Mouse (Mus musculus) brain, embryonic 14.5 days (tissue): ENCODE measurements around the gene Hist1h4h. TPM values are rescaled to one million over a fixed set of nuclear protein-coding genes. Genes with fewer than 3 reads are reported as not detected.

Experiments used
- DNase-seq: peaks from one replicate; pipeline ENCODE4 v3.0.0-alpha.2; 2011; ENCODE audit warnings: low read depth
- CTCF ChIP-seq: fragments of 200-500 bp; IDR thresholded peaks from 2 replicates; pipeline ENCODE4 v1.5.1; 2012; ENCODE audit warnings: inconsistent platforms, mild to moderate bottlenecking, moderate library complexity, borderline replicate concordance; ENCODE audit not compliant: insufficient read depth, insufficient read length; ENCODE audit errors: extremely low read depth
- POLR2A ChIP-seq: fragments of 200-500 bp; IDR thresholded peaks from 2 replicates; pipeline ENCODE4 v1.6.1; 2012; ENCODE audit warnings: mild to moderate bottlenecking, inconsistent platforms, borderline replicate concordance; ENCODE audit not compliant: poor library complexity, insufficient read depth, insufficient read length, severe bottlenecking; ENCODE audit errors: extremely low read depth
- polyA plus RNA-seq: library from polyadenylated mRNA; depleted of rRNA; stranded (reverse); fragments of >200 nt; gene quantifications from 2 replicates; pipeline ENCODE4 v1.2.3, GENCODE M21; 2012; rRNA removed

Gene Hist1h4h
- polyA plus RNA-seq, 1 experiment = 31.7 TPM

- no peak for TF ChIP-seq POLR2A
- TF ChIP-seq CTCF = no peak
- peak; percentile 99 for DNase-seq
Measured at GRCm38 (mm10) chr13:23571022-23571503, 40.2 kb downstream of the Hist1h4h start, which contains the start of the genes Hist1h2ae and Hist1h2bg. Gene Hist1h2ae (minus strand): TSS chr13:23571220. Gene Hist1h2bg (plus strand): TSS chr13:23571396.

GRCm38 (mm10) chr13:23571504-23572217, 40.8 kb downstream of the Hist1h4h start:
- peak; percentile 53 for DNase-seq

GRCm38 (mm10) chr13:23572218-23573033, 41.6 kb downstream of the Hist1h4h start:
- TF ChIP-seq CTCF (no peak), POLR2A (no peak)
- peak; percentile 25 for DNase-seq

GRCm38 (mm10) chr13:23573034-23573897, 42.4 kb downstream of the Hist1h4h start:
- peak; percentile 20 for DNase-seq

GRCm38 (mm10) chr13:23573898-23574524, 43.2 kb downstream of the Hist1h4h start, which contains the start of the genes Hist1h2bf and Hist1h2ad:
Gene Hist1h2bf (minus strand): TSS chr13:23574196.
Gene Hist1h2ad (plus strand): TSS chr13:23574381.
- peak; percentile 100 for DNase-seq

GRCm38 (mm10) chr13:23574546-23575170, 43.8 kb downstream of the Hist1h4h start:
- DNase-seq = peak; percentile 40

GRCm38 (mm10) chr13:23575271-23575851, 44.5 kb downstream of the Hist1h4h start, which contains the start of gene Hist1h3d:
Gene Hist1h3d (plus strand): TSS chr13:23575763.
- TF ChIP-seq POLR2A (no peak), CTCF (no peak)
- DNase-seq = peak; percentile 96

GRCm38 (mm10) chr13:23575864-23576313, 45.0 kb downstream of the Hist1h4h start:
- DNase-seq = peak; percentile 32

- peak; percentile 39 for DNase-seq
- no peak for TF ChIP-seq CTCF
- no peak for TF ChIP-seq POLR2A
Measured at GRCm38 (mm10) chr13:23576351-23576881, 45.6 kb downstream of the Hist1h4h start.

GRCm38 (mm10) chr13:23576906-23577639, 46.2 kb downstream of the Hist1h4h start:
- DNase-seq = peak; percentile 19

GRCm38 (mm10) chr13:23577835-23578234, 47.0 kb downstream of the Hist1h4h start:
- no peak for DNase-seq

More at GRCm38 (mm10) chr13:23576906-23577639, 46.2 kb downstream of the Hist1h4h start:
- TF ChIP-seq POLR2A (no peak), CTCF (no peak)

More at GRCm38 (mm10) chr13:23577835-23578234, 47.0 kb downstream of the Hist1h4h start:
- TF ChIP-seq CTCF (no peak), POLR2A (no peak)

Other genes with a start within 250 kb of the Hist1h4h start
- gene Zfp322a, start 161.8 kb upstream of the Hist1h4h start, polyA plus RNA-seq = 21.2 and 22.4 TPM in 2 replicates
- 7.2 and 8.3 TPM in 2 replicates for gene Abt1, start 107.2 kb upstream of the Hist1h4h start, polyA plus RNA-seq
- 0.05 and 0.12 TPM in 2 replicates for gene Btn1a1, start 65.1 kb upstream of the Hist1h4h start, polyA plus RNA-seq
- 0.03 and 0.11 TPM in 2 replicates for gene Btn2a2, start 42.2 kb upstream of the Hist1h4h start, polyA plus RNA-seq
- gene Hist1h2af, start 2.9 kb downstream of the Hist1h4h start, polyA plus RNA-seq = 474 and 536 TPM in 2 replicates
- 25.5 and 42.1 TPM in 2 replicates for gene Hist1h3g, start 4.4 kb downstream of the Hist1h4h start, polyA plus RNA-seq
- 4.4 and 4.7 TPM in 2 replicates for gene Hist1h2bh, start 12.3 kb downstream of the Hist1h4h start, polyA plus RNA-seq
- gene Hist1h3f, start 13.0 kb downstream of the Hist1h4h start, polyA plus RNA-seq = 4.5 and 5.5 TPM in 2 replicates
- gene Hist1h4f, start 20.6 kb downstream of the Hist1h4h start, polyA plus RNA-seq = 17.2 and 25.6 TPM in 2 replicates
- gene Hist1h1d, start 22.2 kb downstream of the Hist1h4h start, polyA plus RNA-seq = 0.39 and 0.51 TPM in 2 replicates
- 34.2 and 40.6 TPM in 2 replicates for gene Hist1h3e, start 31.3 kb downstream of the Hist1h4h start, polyA plus RNA-seq
- gene Hist1h2ae, start 40.2 kb downstream of the Hist1h4h start, polyA plus RNA-seq = 17.9 and 18.0 TPM in 2 replicates
- 44.4 and 68.0 TPM in 2 replicates for gene Hist1h2bg, start 40.3 kb downstream of the Hist1h4h start, polyA plus RNA-seq
- gene Hist1h2bf, start 43.1 kb downstream of the Hist1h4h start, polyA plus RNA-seq = 15.0 and 21.6 TPM in 2 replicates
- 7.2 and 13.6 TPM in 2 replicates for gene Hist1h2ad, start 43.3 kb downstream of the Hist1h4h start, polyA plus RNA-seq
- 21.8 and 24.7 TPM in 2 replicates for gene Hist1h3d, start 44.7 kb downstream of the Hist1h4h start, polyA plus RNA-seq
- 6.5 and 18.7 TPM in 2 replicates for gene Hist1h4d, start 50.5 kb downstream of the Hist1h4h start, polyA plus RNA-seq
- gene Hist1h2be, start 90.1 kb downstream of the Hist1h4h start, polyA plus RNA-seq = 3.5 TPM in 2 replicates
- 5.8 and 7.8 TPM in 2 replicates for gene Hist1h1e, start 91.5 kb downstream of the Hist1h4h start, polyA plus RNA-seq
- 1.7 and 1.8 TPM in 2 replicates for gene Hist1h2ac, start 152.9 kb downstream of the Hist1h4h start, polyA plus RNA-seq
- gene Hist1h2bc, start 153.1 kb downstream of the Hist1h4h start, polyA plus RNA-seq = 32.0 and 48.5 TPM in 2 replicates
- 0.08 TPM in 1 of 2 replicates, not detected in the other for gene Hist1h1t, start 164.8 kb downstream of the Hist1h4h start, polyA plus RNA-seq
- 4.6 and 11.6 TPM in 2 replicates for gene Hist1h4c, start 167.4 kb downstream of the Hist1h4h start, polyA plus RNA-seq
- 1.7 and 2.3 TPM in 2 replicates for gene Hfe, start 179.8 kb downstream of the Hist1h4h start, polyA plus RNA-seq
- gene Hist1h1c, start 207.8 kb downstream of the Hist1h4h start, polyA plus RNA-seq = 12.1 and 16.0 TPM in 2 replicates
- gene Hist1h3c, start 214.6 kb downstream of the Hist1h4h start, polyA plus RNA-seq = 30.4 and 54.0 TPM in 2 replicates
- gene Hist1h2bb, start 215.7 kb downstream of the Hist1h4h start, polyA plus RNA-seq = 11.1 and 17.5 TPM in 2 replicates
- gene Hist1h2ab, start 220.1 kb downstream of the Hist1h4h start, polyA plus RNA-seq = 34.0 and 49.9 TPM in 2 replicates
- gene Hist1h3b, start 221.2 kb downstream of the Hist1h4h start, polyA plus RNA-seq = 49.2 and 55.6 TPM in 2 replicates
- gene Hist1h4b, start 226.0 kb downstream of the Hist1h4h start, polyA plus RNA-seq = 17.9 and 20.4 TPM in 2 replicates
- 11.6 and 33.9 TPM in 2 replicates for gene Hist1h4a, start 230.2 kb downstream of the Hist1h4h start, polyA plus RNA-seq
- gene Hist1h3a, start 231.3 kb downstream of the Hist1h4h start, polyA plus RNA-seq = 22.8 and 41.9 TPM in 2 replicates
- gene Hist1h1a, start 232.6 kb downstream of the Hist1h4h start, polyA plus RNA-seq = 3.8 and 4.0 TPM in 2 replicates
- gene Trim38, start 238.9 kb downstream of the Hist1h4h start, polyA plus RNA-seq = not detected in 2 replicates